Mouse (Mus musculus) embryonic fibroblast, embryonic 13.5 days (primary cell): ENCODE results near the gene Irf5. TPM values are rescaled to one million over a fixed set of nuclear protein-coding genes. Genes with fewer than 3 reads are reported as not detected.
A peak's percentile ranks its signal among the peaks of the same experiment; 100 is the strongest.

ENCODE experiments used
- H3K27ac ChIP-seq: 2 replicates; pipeline ENCODE4 v1.5.1; 2012; ENCODE audit warnings: low read length, control low read depth, inconsistent platforms; ENCODE audit not compliant: insufficient read depth
- H3K4me1 ChIP-seq: 2 replicates; pipeline ENCODE4 v1.6.1; 2011; ENCODE audit warnings: low read length; ENCODE audit not compliant: control insufficient read depth, insufficient read depth
- H3K4me3 ChIP-seq: 2 replicates; pipeline ENCODE4 v1.5.1; 2011; ENCODE audit warnings: mild to moderate bottlenecking, control low read depth, low read length; ENCODE audit not compliant: insufficient read depth
- CTCF ChIP-seq: IDR thresholded peaks from 2 replicates; pipeline ENCODE4 v1.5.1; 2011; ENCODE audit warnings: mild to moderate bottlenecking, control low read depth, low read length, moderate library complexity, borderline replicate concordance; ENCODE audit not compliant: insufficient read depth
- POLR2A ChIP-seq: IDR thresholded peaks from 2 replicates; pipeline ENCODE4 v1.6.1; 2011; ENCODE audit warnings: low read depth, mild to moderate bottlenecking, control low read depth, low read length, moderate library complexity
- polyA plus RNA-seq: library from polyadenylated mRNA; stranded (reverse); fragments of >200 nt; gene quantifications from 2 replicates; pipeline ENCODE4 v1.2.4, GENCODE M21; 2011; ENCODE audit warnings: low read depth; ENCODE audit not compliant: missing spikeins, insufficient read length

The Irf5 gene
- polyA plus RNA-seq, 1 experiment: 4.2 TPM

- Histone ChIP-seq H3K4me3 (no peak overlapping the region), H3K27ac (no peak overlapping the region), H3K4me1 (no peaks in the 10 kb centered on the region)
- TF ChIP-seq POLR2A: no peak
Observed at GRCm38 (mm10) chr6:29505493-29505892, 20.9 kb upstream of the Irf5 start.

- Histone ChIP-seq H3K4me3 (no peak overlapping the region), H3K27ac (no peak overlapping the region), H3K4me1 (no peaks in the 10 kb centered on the region)
Observed at GRCm38 (mm10) chr6:29506834-29507233, 19.6 kb upstream of the Irf5 start.

GRCm38 (mm10) chr6:29507447-29508309, 18.7 kb upstream of the Irf5 start, which contains the start of gene Kcp:
Gene Kcp (minus strand): TSS chr6:29507952.
- H3K4me1 ChIP-seq: no peaks in the 10 kb centered on the region
- H3K27ac ChIP-seq: no peak within 1 kb of the TSS
- H3K4me3 ChIP-seq: peak within 1 kb of the TSS; percentile 31
- no peak for TF ChIP-seq POLR2A
- no peak for TF ChIP-seq CTCF

More at GRCm38 (mm10) chr6:29506834-29507233, 19.6 kb upstream of the Irf5 start:
- TF ChIP-seq POLR2A: no peak
- no peak for TF ChIP-seq CTCF

GRCm38 (mm10) chr6:29509086-29509485, 17.3 kb upstream of the Irf5 start:
- Histone ChIP-seq H3K4me3 (no peak overlapping the region), H3K4me1 (no peaks in the 10 kb centered on the region), H3K27ac (no peak overlapping the region)
- TF ChIP-seq CTCF (no peak), POLR2A (no peak)

- Histone ChIP-seq H3K27ac (no peak overlapping the region), H3K4me3 (no peak overlapping the region), H3K4me1 (no peaks in the 10 kb centered on the region)
- TF ChIP-seq POLR2A: no peak
- no peak for TF ChIP-seq CTCF
Observed at GRCm38 (mm10) chr6:29513284-29513683, 13.1 kb upstream of the Irf5 start.

- no peaks in the 10 kb centered on the region for H3K4me1 ChIP-seq
- no peak for TF ChIP-seq POLR2A
- peak; percentile 88; the same call in 1 of the 2 replicates for TF ChIP-seq CTCF
- no peak overlapping the region for H3K4me3 ChIP-seq
- no peak overlapping the region for H3K27ac ChIP-seq
Observed at GRCm38 (mm10) chr6:29517139-29517538, 9.3 kb upstream of the Irf5 start.

GRCm38 (mm10) chr6:29522626-29523300, 3.7 kb upstream of the Irf5 start:
- no peak for TF ChIP-seq CTCF
- no peak for TF ChIP-seq POLR2A
- no peaks in the 10 kb centered on the region for H3K4me1 ChIP-seq
- no peak overlapping the region for H3K4me3 ChIP-seq
- H3K27ac ChIP-seq: no peak overlapping the region

- no peak overlapping the region for H3K4me3 ChIP-seq
- TF ChIP-seq POLR2A: no peak
- no peak for TF ChIP-seq CTCF
- no peak overlapping the region for H3K27ac ChIP-seq
- H3K4me1 ChIP-seq: 0 out of 2 replicates have a peak, but pooled peaks cover under 1% of the 10 kb centered on the region
Observed at GRCm38 (mm10) chr6:29523301-29524033, 3.0 kb upstream of the Irf5 start.

GRCm38 (mm10) chr6:29524034-29524489, 2.4 kb upstream of the Irf5 start:
- 0 out of 2 replicates have a peak, but pooled peaks cover 4% of the 10 kb centered on the region for H3K4me1 ChIP-seq
- no peak overlapping the region for H3K4me3 ChIP-seq
- no peak for TF ChIP-seq POLR2A
- no peak for TF ChIP-seq CTCF
- H3K27ac ChIP-seq: no peak overlapping the region
